11 mouse cellular contexts compared by ENCODE assay signal in genomic region chr5:75372849-75373248, GRCm38 (mm10).
DNase-seq lines count a peak whose midpoint lies in the region; ATAC-seq and TF ChIP-seq lines count a peak whose summit lies in the region.
"Had no signal": no experiment of that assay in that cellular context is flagged by ENCODE, and none has a peak within 500 bp of the region (broad histone marks: within the 10 kb centered on the region; RNA-seq: fewer than 3 reads in every experiment).

No protein-coding gene starts in this region.

- H3K9me3 ChIP-seq in hindbrain, postnatal 0 days (ENCODE audit: low read length) = no peaks in the 10 kb centered on the region
- H3K9me3 ChIP-seq in hindbrain, embryonic 11.5 days (ENCODE audit: control insufficient read depth, low read length) = no peaks in the 10 kb centered on the region
- no peaks in the 10 kb centered on the region for H3K9me3 ChIP-seq in midbrain, postnatal 0 days (ENCODE audit: low read length)
- no peaks in the 10 kb centered on the region for H3K9me3 ChIP-seq in midbrain, embryonic 16.5 days (replicated peaks; ENCODE audit: control insufficient read depth, low read length, poor library complexity, severe bottlenecking)

- no peaks in the 10 kb centered on the region for H3K4me1 ChIP-seq in hindbrain, postnatal 0 days (ENCODE audit: insufficient read depth, low read length)
- H3K4me1 ChIP-seq in hindbrain, embryonic 11.5 days (replicated peaks; ENCODE audit: control insufficient read depth, insufficient read depth, low read length) = no peaks in the 10 kb centered on the region
- no peaks in the 10 kb centered on the region for H3K4me1 ChIP-seq in midbrain, postnatal 0 days (ENCODE audit: insufficient read depth, low read length)
- H3K4me1 ChIP-seq in midbrain, embryonic 16.5 days (ENCODE audit: control insufficient read depth, insufficient read depth, low read length) = peaks cover 4% of the 10 kb centered on the region; the same call in 1 of the 2 replicates

- no peak overlapping the region for H3K4me3 ChIP-seq in hindbrain, postnatal 0 days (ENCODE audit: low read length)
- H3K4me3 ChIP-seq in hindbrain, embryonic 11.5 days (ENCODE audit: low read depth, low read length) = no peak overlapping the region
- no peak overlapping the region for H3K4me3 ChIP-seq in midbrain, postnatal 0 days (ENCODE audit: low read depth, low read length)
- no peak overlapping the region for H3K4me3 ChIP-seq in midbrain, embryonic 16.5 days (ENCODE audit: low read depth, low read length)

- no peak for TF ChIP-seq POLR2A in brain, embryonic 14.5 days (IDR thresholded peaks at IDR 0.05; ENCODE audit: borderline replicate concordance, extremely low read depth, insufficient read depth, insufficient read length, poor library complexity, severe bottlenecking)

- no peak overlapping the region for H3K27ac ChIP-seq in hindbrain, postnatal 0 days
- H3K27ac ChIP-seq in hindbrain, embryonic 11.5 days (ENCODE audit: low read depth, low read length) = no peak overlapping the region
- no peak overlapping the region for H3K27ac ChIP-seq in midbrain, postnatal 0 days (ENCODE audit: low read depth, low read length)
- H3K27ac ChIP-seq in midbrain, embryonic 16.5 days (ENCODE audit: low read length) = no peak overlapping the region

- WGBS in hindbrain, postnatal 0 days = 69% methylated on average over 3 of the region's 3 CpGs
- 61% methylated on average over 3 of the region's 3 CpGs for WGBS in hindbrain, embryonic 11.5 days
- 73% methylated on average over 3 of the region's 3 CpGs for WGBS in midbrain, postnatal 0 days
- 67% methylated on average over 3 of the region's 3 CpGs for WGBS in midbrain, embryonic 16.5 days

- no peak overlapping the region for H3K4me2 ChIP-seq in hindbrain, postnatal 0 days (ENCODE audit: low read depth, low read length)
- no peak overlapping the region for H3K4me2 ChIP-seq in hindbrain, embryonic 11.5 days (replicated peaks; ENCODE audit: low read depth, low read length)
- no peak overlapping the region for H3K4me2 ChIP-seq in midbrain, postnatal 0 days (ENCODE audit: low read depth, low read length, poor library complexity, severe bottlenecking)
- no peak overlapping the region for H3K4me2 ChIP-seq in midbrain, embryonic 16.5 days (ENCODE audit: low read length)
- H3K4me2 ChIP-seq: midbrain, embryonic 11.5 days had no signal

- no peak overlapping the region for H3K9ac ChIP-seq in hindbrain, postnatal 0 days (replicated peaks; ENCODE audit: low read length)
- H3K9ac ChIP-seq in hindbrain, embryonic 11.5 days (ENCODE audit: low read depth, low read length) = no peak overlapping the region
- H3K9ac ChIP-seq in midbrain, postnatal 0 days (replicated peaks; ENCODE audit: low read length, poor library complexity, severe bottlenecking) = no peak overlapping the region
- no peak overlapping the region for H3K9ac ChIP-seq in midbrain, embryonic 16.5 days (ENCODE audit: low read depth, low read length)

- no peak for DNase-seq in hindbrain, postnatal 0 days (ENCODE audit: low spot score)
- DNase-seq in hindbrain, embryonic 11.5 days (ENCODE audit: low spot score) = no peak
- DNase-seq in midbrain, postnatal 0 days (ENCODE audit: low spot score) = no peak
- no peak for DNase-seq in brain, embryonic 14.5 days (ENCODE audit: low read depth)
- DNase-seq in B cell, adult 2 months = no peak
- no peak for DNase-seq in c-Kit-positive CD71-positive TER-119-positive erythroid progenitor cells, embryonic 14.5 days (ENCODE audit: low spot score)
- DNase-seq: adrenal gland, postnatal 10 days; cerebellum, adult 11-12 months had no signal

- H3K27me3 ChIP-seq in hindbrain, postnatal 0 days (ENCODE audit: insufficient read depth, low read length) = no peaks in the 10 kb centered on the region
- no peaks in the 10 kb centered on the region for H3K27me3 ChIP-seq in hindbrain, embryonic 11.5 days (ENCODE audit: control insufficient read depth, insufficient read depth, low read length)
- H3K27me3 ChIP-seq in midbrain, postnatal 0 days (ENCODE audit: insufficient read depth, low read length) = no peaks in the 10 kb centered on the region
- H3K27me3 ChIP-seq in midbrain, embryonic 16.5 days (ENCODE audit: control insufficient read depth, insufficient read depth, low read depth, low read length) = no peaks in the 10 kb centered on the region

- H3K36me3 ChIP-seq in hindbrain, postnatal 0 days (ENCODE audit: insufficient read depth, low read length) = no peaks in the 10 kb centered on the region
- H3K36me3 ChIP-seq in hindbrain, embryonic 11.5 days (ENCODE audit: control insufficient read depth, insufficient read depth, low read length) = no peaks in the 10 kb centered on the region
- H3K36me3 ChIP-seq in midbrain, postnatal 0 days (ENCODE audit: insufficient read depth, low read length) = no peaks in the 10 kb centered on the region
- H3K36me3 ChIP-seq in midbrain, embryonic 16.5 days (ENCODE audit: control insufficient read depth, insufficient read depth, low read length) = no peaks in the 10 kb centered on the region

- peak; percentile 47 for TF ChIP-seq CTCF in hindbrain, postnatal 0 days (IDR thresholded peaks at IDR 0.05; ENCODE audit: low read depth)
- peak; percentile 42 for TF ChIP-seq CTCF in midbrain, postnatal 0 days (IDR thresholded peaks at IDR 0.05)
- peak; percentile 46; the same call in 1 of the 2 replicates for TF ChIP-seq CTCF in brain, embryonic 14.5 days (IDR thresholded peaks at IDR 0.05; ENCODE audit: borderline replicate concordance, extremely low read depth, insufficient read depth, insufficient read length)

- ATAC-seq in hindbrain, postnatal 0 days = no peak
- no peak for ATAC-seq in hindbrain, embryonic 11.5 days (ENCODE audit: low FRiP score)
- no peak for ATAC-seq in midbrain, postnatal 0 days (ENCODE audit: low FRiP score)
- no peak for ATAC-seq in midbrain, embryonic 16.5 days
- ATAC-seq: hindbrain, embryonic 16.5 days had no signal
